Mouse (Mus musculus) hindbrain, embryonic 11.5 days (tissue): Measurements from ENCODE around the gene Crip2. TPM values are rescaled to one million over a fixed set of nuclear protein-coding genes. Genes with fewer than 3 reads are reported as not detected.

Experiments used
- ATAC-seq: fragments of 200-750 bp; cut with Nextera tagmentation; 2 replicates; pipeline ENCODE4 v1.8.0; 2017; ENCODE audit warnings: mild to moderate bottlenecking, moderate TSS enrichment, moderate library complexity; ENCODE audit not compliant: low FRiP score
- DNase-seq: peaks from one replicate; pipeline ENCODE4 v3.0.0-alpha.2; 2015; ENCODE audit warnings: low spot score
- H3K27ac ChIP-seq: fragments of 300-500 bp; sonication (generic); 2 replicates; pipeline ENCODE4 v1.5.1; 2014; ENCODE audit warnings: mild to moderate bottlenecking, low read depth, low read length
- H3K27me3 ChIP-seq: fragments of 300-500 bp; sonication (generic); 2 replicates; pipeline ENCODE4 v1.6.1; 2014; ENCODE audit warnings: mild to moderate bottlenecking, low read length, moderate library complexity, mixed read lengths; ENCODE audit not compliant: control insufficient read depth, insufficient read depth
- H3K36me3 ChIP-seq: fragments of 300-500 bp; sonication (generic); 2 replicates; pipeline ENCODE4 v1.6.1; 2014; ENCODE audit warnings: mild to moderate bottlenecking, low read length, moderate library complexity, mixed read lengths; ENCODE audit not compliant: control insufficient read depth, insufficient read depth
- H3K4me1 ChIP-seq: fragments of 300-500 bp; sonication (generic); replicated peaks from 2 replicates; pipeline ENCODE4 v1.6.1; 2014; ENCODE audit warnings: low read length, mixed read lengths; ENCODE audit not compliant: control insufficient read depth, insufficient read depth
- H3K4me2 ChIP-seq: fragments of 300-500 bp; sonication (generic); replicated peaks from 2 replicates; pipeline ENCODE4 v1.6.1; 2014; ENCODE audit warnings: mild to moderate bottlenecking, low read depth, low read length
- H3K4me3 ChIP-seq: fragments of 300-500 bp; sonication (generic); 2 replicates; pipeline ENCODE4 v1.5.1; 2014; ENCODE audit warnings: low read depth, low read length
- H3K9ac ChIP-seq: fragments of 300-500 bp; sonication (generic); 2 replicates; pipeline ENCODE4 v1.6.1; 2014; ENCODE audit warnings: low read depth, low read length
- H3K9me3 ChIP-seq: fragments of 300-500 bp; sonication (generic); 2 replicates; pipeline ENCODE4 v1.6.1; 2016; ENCODE audit warnings: low read length; ENCODE audit not compliant: control insufficient read depth
- WGBS: fragments of 180-500 bp; shearing (Covaris S2); extraction: QIAGEN DNeasy Blood & Tissue Kit; methylation state at CpG from one replicate; pipeline ENCODE4 v1.1.7; 2014; 5-methylcytosine and 5-hydroxymethylcytosine counted together
- polyA plus RNA-seq: library from polyadenylated mRNA; unstranded; fragments of >200 nt; fragmentation: Nextera tagmentation; extraction: Ambion mirVana; gene quantifications from 2 replicates; pipeline ENCODE4 v1.2.1, GENCODE M21; 2014

Gene Crip2
- polyA plus RNA-seq, 1 experiment from 2014 or later = 208 TPM

DNA sequence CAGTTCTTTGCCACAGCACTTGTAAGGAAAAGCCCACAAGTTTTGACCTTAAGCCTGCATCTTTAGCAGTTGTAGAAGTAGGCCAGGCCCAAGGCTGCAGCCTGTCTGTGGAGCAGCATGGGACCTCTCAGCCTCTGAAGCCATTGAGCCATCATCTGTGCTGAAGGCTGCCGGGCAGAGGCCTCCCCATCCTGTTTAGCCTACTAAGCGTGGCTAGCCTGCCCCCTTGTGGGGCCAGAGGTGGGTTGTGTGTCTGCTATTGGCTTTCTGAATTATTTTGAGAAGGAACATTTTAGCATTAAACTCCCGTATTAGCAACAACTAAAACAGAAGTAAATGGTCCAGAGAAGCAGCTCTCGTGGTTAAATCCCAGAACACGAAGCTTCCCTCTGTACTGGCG is 37.6 kb upstream of the Crip2 start:
- peak; percentile 70 for DNase-seq
- Histone ChIP-seq H3K27me3 (no peaks in the 10 kb centered on the region), H3K4me1 (peaks cover 2% of the 10 kb centered on the region; the same call in 1 of the 2 replicates), H3K4me2 (no peak overlapping the region), H3K36me3 (no peaks in the 10 kb centered on the region), H3K9ac (no peak overlapping the region), H3K27ac (no peak overlapping the region), H3K4me3 (no peak overlapping the region), H3K9me3 (no peaks in the 10 kb centered on the region)
- 0 out of 2 replicates have a peak, but pooled peaks have one; percentile 31 for ATAC-seq
- WGBS = 70% methylated on average over 6 of the region's 6 CpGs

GRCm38 (mm10) chr12:113103846-113104451 is 36.1 kb upstream of the Crip2 start:
- no peak overlapping the region for H3K9ac ChIP-seq
- DNase-seq (no peak), ATAC-seq (no peak)
- WGBS = 87% methylated on average over 8 of the region's 8 CpGs
- no peaks in the 10 kb centered on the region for H3K36me3 ChIP-seq
- no peak overlapping the region for H3K4me2 ChIP-seq
- no peaks in the 10 kb centered on the region for H3K9me3 ChIP-seq
- no peak overlapping the region for H3K27ac ChIP-seq
- no peaks in the 10 kb centered on the region for H3K27me3 ChIP-seq
- peaks cover 2% of the 10 kb centered on the region; the same call in 1 of the 2 replicates for H3K4me1 ChIP-seq
- no peak overlapping the region for H3K4me3 ChIP-seq

DNA sequence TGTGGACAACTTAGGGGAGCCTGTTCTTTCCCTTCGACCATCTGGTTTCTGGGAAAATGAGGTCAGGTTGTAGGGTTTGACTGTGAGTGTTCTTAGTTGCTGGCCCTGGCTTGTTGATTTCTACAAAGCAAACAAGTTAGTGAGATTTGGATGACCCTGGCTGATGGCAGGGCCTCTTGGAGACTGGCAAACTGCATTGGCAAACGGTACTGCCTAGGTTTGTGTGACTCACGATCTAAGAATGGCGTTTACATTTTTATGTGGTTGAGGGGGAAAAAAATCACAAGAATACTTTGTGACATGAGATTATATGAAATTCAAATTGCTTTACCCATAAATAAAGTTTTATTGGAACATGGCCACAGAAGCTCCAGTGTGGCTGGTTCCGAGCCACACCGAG is 33.6 kb upstream of the Crip2 start:
- no peak for DNase-seq
- no peak overlapping the region for H3K4me2 ChIP-seq
- H3K27ac ChIP-seq = no peak overlapping the region
- 98% methylated on average over 6 of the region's 6 CpGs for WGBS
- H3K4me3 ChIP-seq = no peak overlapping the region
- H3K9me3 ChIP-seq = no peaks in the 10 kb centered on the region
- H3K9ac ChIP-seq = no peak overlapping the region
- H3K27me3 ChIP-seq = no peaks in the 10 kb centered on the region
- no peaks in the 10 kb centered on the region for H3K36me3 ChIP-seq
- no peak for ATAC-seq
- H3K4me1 ChIP-seq = no peaks in the 10 kb centered on the region

DNA sequence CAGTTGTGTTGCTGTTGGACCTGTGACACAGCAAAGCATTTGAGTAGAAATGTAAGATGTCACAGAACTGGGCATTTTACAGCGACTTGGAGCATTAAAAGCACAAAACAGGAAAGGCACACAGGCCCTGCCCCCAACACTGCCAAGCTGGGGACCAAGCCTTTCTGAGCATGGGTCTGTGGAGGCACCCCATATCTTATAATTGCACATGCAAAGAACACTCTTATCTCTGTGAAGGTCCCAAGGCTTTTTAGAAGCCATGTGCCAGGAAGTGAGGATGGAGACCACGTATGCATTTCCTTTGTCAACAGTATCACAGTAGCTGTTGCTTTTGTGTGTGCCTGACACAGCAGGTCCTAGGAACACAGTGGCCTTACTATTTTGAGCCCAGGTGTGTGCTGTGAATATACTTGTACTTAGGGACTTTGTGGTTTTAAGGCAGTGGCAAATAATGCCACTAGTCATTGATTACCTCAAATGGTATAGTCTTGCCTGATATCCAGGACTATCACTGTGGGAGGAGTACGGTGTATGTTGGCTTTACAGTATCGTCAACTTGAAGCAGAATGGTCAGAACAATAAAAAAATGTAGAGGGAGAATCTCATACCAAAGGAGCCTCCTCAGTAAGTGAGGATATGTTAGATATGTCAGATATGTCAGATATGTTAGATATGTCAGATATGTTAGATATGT is 32.5 kb upstream of the Crip2 start:
- 92% methylated on average over 4 of the region's 4 CpGs for WGBS
- no peak overlapping the region for H3K4me2 ChIP-seq
- no peaks in the 10 kb centered on the region for H3K4me1 ChIP-seq
- H3K36me3 ChIP-seq = no peaks in the 10 kb centered on the region
- no peak overlapping the region for H3K4me3 ChIP-seq
- DNase-seq (no peak), ATAC-seq (no peak)
- no peaks in the 10 kb centered on the region for H3K27me3 ChIP-seq
- no peak overlapping the region for H3K9ac ChIP-seq
- no peaks in the 10 kb centered on the region for H3K9me3 ChIP-seq
- H3K27ac ChIP-seq = no peak overlapping the region

GRCm38 (mm10) chr12:113108528-113109283 is 31.3 kb upstream of the Crip2 start:
- Histone ChIP-seq H3K4me2 (no peak overlapping the region), H3K4me3 (no peak overlapping the region), H3K4me1 (no peaks in the 10 kb centered on the region), H3K9ac (no peak overlapping the region), H3K36me3 (0 out of 2 replicates have a peak, but pooled peaks cover 1% of the 10 kb centered on the region), H3K27me3 (no peaks in the 10 kb centered on the region), H3K27ac (no peak overlapping the region), H3K9me3 (no peaks in the 10 kb centered on the region)
- ATAC-seq = peak; percentile 21; the same call in 1 of the 2 replicates
- DNase-seq = no peak
- 92% methylated on average over 17 of the region's 17 CpGs for WGBS

DNA sequence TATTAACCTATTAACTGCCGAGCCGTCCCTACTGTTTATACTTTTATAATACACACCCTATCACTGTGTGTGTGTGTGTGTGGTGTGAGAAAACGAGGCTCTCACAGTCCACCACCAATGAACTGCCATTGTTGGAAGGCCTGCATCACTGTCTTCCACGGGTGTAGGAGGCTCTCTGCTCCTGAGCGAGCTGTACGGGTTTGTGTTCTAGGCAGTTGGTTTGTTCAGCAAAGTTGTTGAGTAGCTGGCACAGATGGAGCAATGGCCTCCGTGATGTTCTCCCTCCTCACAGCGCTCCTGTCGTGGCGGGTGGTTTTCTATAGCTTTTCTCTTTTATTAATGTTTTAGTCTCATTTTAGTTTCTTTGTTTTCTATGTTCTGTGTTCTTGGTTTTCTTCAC is 30.2 kb upstream of the Crip2 start:
- peaks cover 6% of the 10 kb centered on the region; the same call in 1 of the 2 replicates for H3K36me3 ChIP-seq
- 89% methylated on average over 10 of the region's 10 CpGs for WGBS

GRCm38 (mm10) chr12:113114141-113114540 is 25.9 kb upstream of the Crip2 start:
- ATAC-seq (no peak), DNase-seq (no peak)
- H3K27me3 ChIP-seq = no peaks in the 10 kb centered on the region
- no peak overlapping the region for H3K4me2 ChIP-seq
- no peak overlapping the region for H3K27ac ChIP-seq
- H3K4me3 ChIP-seq = no peak overlapping the region
- H3K9me3 ChIP-seq = no peaks in the 10 kb centered on the region
- WGBS = 96% methylated on average over 4 of the region's 4 CpGs
- no peak overlapping the region for H3K9ac ChIP-seq
- H3K36me3 ChIP-seq = peaks cover 13% of the 10 kb centered on the region
- no peaks in the 10 kb centered on the region for H3K4me1 ChIP-seq

More for the DNA sequence above, 30.2 kb upstream of the Crip2 start:
- Histone ChIP-seq H3K4me1 (no peaks in the 10 kb centered on the region), H3K9ac (no peak overlapping the region), H3K4me3 (no peak overlapping the region), H3K4me2 (no peak overlapping the region), H3K27ac (no peak overlapping the region), H3K9me3 (no peaks in the 10 kb centered on the region), H3K27me3 (no peaks in the 10 kb centered on the region)
- DNase-seq (no peak), ATAC-seq (no peak)

DNA sequence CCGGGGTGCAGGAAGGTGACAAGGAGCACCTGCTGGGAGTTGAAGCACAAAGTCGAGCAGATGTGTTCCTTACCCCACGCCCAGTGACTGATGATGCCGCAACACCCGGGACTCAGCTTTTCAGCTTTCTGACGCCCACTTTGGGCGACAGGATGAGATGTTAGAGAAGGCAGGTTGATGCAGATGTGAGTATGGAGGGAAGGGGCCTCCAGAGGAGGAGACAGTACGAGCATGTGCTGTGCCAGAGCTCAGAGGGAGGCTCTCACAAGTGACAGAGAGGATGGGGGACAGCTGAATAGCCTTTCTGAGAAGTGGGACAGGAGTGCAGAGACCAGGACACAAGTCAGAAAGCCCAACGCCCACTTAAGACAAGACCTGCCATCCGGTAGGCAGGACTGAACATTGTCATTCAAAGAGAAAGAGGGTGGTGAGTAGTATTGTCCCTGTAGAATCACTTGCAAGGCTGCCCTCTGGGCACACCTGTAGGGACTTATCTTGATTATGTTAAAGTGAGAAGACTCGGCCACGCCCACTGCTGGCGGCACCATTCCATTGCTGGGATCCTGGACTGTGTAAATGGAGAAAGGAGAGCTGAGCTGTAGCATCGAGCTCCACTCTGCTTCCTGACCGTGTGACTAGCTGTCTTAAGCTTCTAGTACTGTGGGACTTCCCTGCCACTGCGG is 25.0 kb upstream of the Crip2 start:
- WGBS = 87% methylated on average over 16 of the region's 16 CpGs
- H3K4me2 ChIP-seq = no peak overlapping the region
- H3K9me3 ChIP-seq = no peaks in the 10 kb centered on the region
- H3K36me3 ChIP-seq = peaks cover 13% of the 10 kb centered on the region
- no peaks in the 10 kb centered on the region for H3K4me1 ChIP-seq
- DNase-seq (no peak), ATAC-seq (no peak)
- H3K27me3 ChIP-seq = no peaks in the 10 kb centered on the region; the same call in 1 of the 2 replicates
- H3K4me3 ChIP-seq = no peak overlapping the region
- H3K9ac ChIP-seq = no peak overlapping the region
- H3K27ac ChIP-seq = no peak overlapping the region
